Mouse (Mus musculus): ENCODE data around the gene Acmsd. TPM values are rescaled to one million over a fixed set of nuclear protein-coding genes. Genes with fewer than 3 reads are reported as not detected.

The Acmsd gene
- polyA plus RNA-seq, 1 experiment from 2014 or later: not detected

DNA sequence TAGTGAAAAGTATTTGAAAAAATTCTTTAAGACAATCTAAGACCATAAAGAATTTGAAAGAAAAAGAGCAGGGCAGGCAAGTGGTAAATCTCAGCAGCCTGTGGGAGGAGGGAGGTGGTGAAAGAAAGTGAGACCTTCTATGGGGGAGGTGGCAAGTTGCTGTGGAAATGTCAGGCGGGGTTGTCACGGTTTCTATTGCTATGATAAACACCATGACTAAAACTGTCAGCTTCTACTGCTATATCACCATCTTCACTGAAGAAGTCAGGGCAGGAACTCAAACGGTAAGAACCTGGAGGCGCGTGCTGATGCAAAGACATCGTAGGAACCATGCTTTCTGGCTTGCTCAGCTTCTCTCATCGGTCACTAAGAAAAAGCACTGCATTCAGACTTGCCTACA, 83.7 kb downstream of the Acmsd start:
- WGBS: 67% methylated on average over 7 of the region's 7 CpGs
- ATAC-seq (ENCODE audit: low FRiP score): no peak
- no peaks in the 10 kb centered on the region for H3K36me3 ChIP-seq

DNA sequence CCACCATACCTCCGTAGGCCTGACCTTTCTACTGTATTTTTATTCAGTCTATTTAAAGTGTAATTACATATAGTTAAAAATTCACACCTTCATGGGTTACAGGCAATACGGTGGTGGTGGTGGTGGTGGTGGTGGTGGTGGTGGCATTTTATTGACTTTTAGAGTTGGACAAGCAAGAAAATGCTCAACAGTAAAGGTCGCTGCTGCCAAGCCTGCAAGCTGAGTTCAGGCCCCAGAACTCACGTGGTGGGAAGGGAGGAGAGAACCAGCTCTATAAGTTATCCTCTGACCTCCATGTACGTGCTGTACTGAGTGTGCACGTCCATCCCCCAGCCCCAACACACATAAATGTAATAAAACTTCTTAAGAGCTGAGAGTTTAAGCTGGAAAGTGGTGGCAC, 87.2 kb downstream of the Acmsd start:
- no peaks in the 10 kb centered on the region for H3K4me1 ChIP-seq
- H3K27ac ChIP-seq (replicated peaks): no peak overlapping the region
- no peaks in the 10 kb centered on the region for H3K27me3 ChIP-seq (replicated peaks)
- no peak for ATAC-seq (ENCODE audit: low FRiP score)
- H3K36me3 ChIP-seq: no peaks in the 10 kb centered on the region
- no peak overlapping the region for H3K4me2 ChIP-seq
- H3K9me3 ChIP-seq (replicated peaks): no peaks in the 10 kb centered on the region
- no peak overlapping the region for H3K4me3 ChIP-seq (replicated peaks)
- 84% methylated on average over 6 of the region's 6 CpGs for WGBS
- no peak overlapping the region for H3K9ac ChIP-seq (replicated peaks)

More for the DNA sequence above, 83.7 kb downstream of the Acmsd start:
- no peak overlapping the region for H3K4me2 ChIP-seq
- no peaks in the 10 kb centered on the region for H3K9me3 ChIP-seq (replicated peaks)
- H3K4me3 ChIP-seq (replicated peaks): no peak overlapping the region
- H3K9ac ChIP-seq (replicated peaks): no peak overlapping the region
- no peaks in the 10 kb centered on the region for H3K27me3 ChIP-seq (replicated peaks)
- no peak overlapping the region for H3K27ac ChIP-seq (replicated peaks)
- H3K4me1 ChIP-seq: no peaks in the 10 kb centered on the region

Other genes starting within 250 kb of the Acmsd start
- gene Tmem163, start 49.9 kb upstream of the Acmsd start, polyA plus RNA-seq (2015; fragmentation: Nextera tagmentation; extraction: Ambion mirVana): 47.1 and 54.1 TPM in 2 replicates
- gene Ccnt2, start 44.8 kb downstream of the Acmsd start, polyA plus RNA-seq (2015; fragmentation: Nextera tagmentation; extraction: Ambion mirVana): 91.1 and 99.3 TPM in 2 replicates
- gene Map3k19, start 125.6 kb downstream of the Acmsd start, polyA plus RNA-seq (2015; fragmentation: Nextera tagmentation; extraction: Ambion mirVana): 0.68 and 0.97 TPM in 2 replicates
- 21.5 and 22.5 TPM in 2 replicates for gene Rab3gap1, start 139.4 kb downstream of the Acmsd start, polyA plus RNA-seq (2015; fragmentation: Nextera tagmentation; extraction: Ambion mirVana)

All from neural tube, embryonic 15.5 days (tissue).